Mouse (Mus musculus): Measurements from ENCODE around the gene Kcnma1.

- TF ChIP-seq CTCF (conservative IDR thresholded peaks at IDR 0.05; ENCODE audit: insufficient read depth, insufficient read length, low read depth, low read length) = no peak
- no peak for TF ChIP-seq POLR2A (IDR thresholded peaks at IDR 0.05; ENCODE audit: low read depth, low read length)
These were observed at the start of gene Kcnma1 for GRCm38 (mm10) chr14:24014391-24014790.
